Mouse (Mus musculus) v-Abl transformed pro-B cells (cell line): ENCODE results near the gene Ckap2l.

Experiments
- in situ Hi-C, 2 experiments: fragments of 400-800 bp; cut with MboI; formaldehyde crosslinking; loops; one replicate each; pipeline ENCODE4 v1.15.1; 2025; ENCODE audit not compliant: unreplicated experiment in 2 of 2

The Ckap2l gene

GRCm38 (mm10) chr2:129296671-129297588 is at the start of gene Ckap2l:
Ckap2l (minus strand) TSS chr2:129297212.
- in situ Hi-C loops = no loop called here

GRCm38 (mm10) chr2:129338138-129338621 is 41.2 kb upstream of the Ckap2l start:
- in situ Hi-C loops = no loop called here

GRCm38 (mm10) chr2:129333471-129333870 is 36.5 kb upstream of the Ckap2l start:
- in situ Hi-C loops = no loop called here

GRCm38 (mm10) chr2:129330540-129330939 is 33.5 kb upstream of the Ckap2l start:
- in situ Hi-C loops = no loop called here

- in situ Hi-C loops = no loop called here
Observed at GRCm38 (mm10) chr2:129330024-129330423, 33.0 kb upstream of the Ckap2l start.

GRCm38 (mm10) chr2:129328238-129328637 is 31.2 kb upstream of the Ckap2l start:
- in situ Hi-C loops = no loop called here

- in situ Hi-C loops = no loop called here
Observed at GRCm38 (mm10) chr2:129324216-129324615, 27.2 kb upstream of the Ckap2l start.

GRCm38 (mm10) chr2:129322117-129322635 is 25.2 kb upstream of the Ckap2l start:
- in situ Hi-C loops = no loop called here

GRCm38 (mm10) chr2:129320033-129320605 is 23.1 kb upstream of the Ckap2l start:
- in situ Hi-C loops = no loop called here

GRCm38 (mm10) chr2:129315831-129316230 is 18.8 kb upstream of the Ckap2l start:
- in situ Hi-C loops = no loop called here

- in situ Hi-C loops = no loop called here
Observed at GRCm38 (mm10) chr2:129314880-129315279, 17.9 kb upstream of the Ckap2l start.

GRCm38 (mm10) chr2:129313934-129314333 is 16.9 kb upstream of the Ckap2l start:
- in situ Hi-C loops = no loop called here

GRCm38 (mm10) chr2:129309836-129310235 is 12.8 kb upstream of the Ckap2l start, which contains the start of gene Il1a:
Il1a (minus strand) TSS chr2:129309972.
- in situ Hi-C loops = no loop called here

- in situ Hi-C loops = no loop called here
Observed at GRCm38 (mm10) chr2:129306020-129306419, 9.0 kb upstream of the Ckap2l start.

- in situ Hi-C loops = no loop called here
Observed at GRCm38 (mm10) chr2:129297589-129297982, 574 bp upstream of the Ckap2l start.

GRCm38 (mm10) chr2:129296086-129296485 is 926 bp downstream of the Ckap2l start:
- in situ Hi-C loops = no loop called here

GRCm38 (mm10) chr2:129295075-129295474 is 1.9 kb downstream of the Ckap2l start:
- in situ Hi-C loops = no loop called here

GRCm38 (mm10) chr2:129273823-129274222 is 23.2 kb downstream of the Ckap2l start:
- in situ Hi-C loops = no loop called here

GRCm38 (mm10) chr2:129270621-129271020 is 26.4 kb downstream of the Ckap2l start:
- in situ Hi-C loops = no loop called here

GRCm38 (mm10) chr2:129269986-129270385 is 27.0 kb downstream of the Ckap2l start:
- in situ Hi-C loops = no loop called here

GRCm38 (mm10) chr2:129269161-129269643 is 27.8 kb downstream of the Ckap2l start:
- in situ Hi-C loops = no loop called here
